Mouse (Mus musculus) stomach, postnatal 0 days (tissue): ENCODE data around the gene Cyth4.

Source experiments
- CTCF ChIP-seq: IDR thresholded peaks from 2 replicates; pipeline ENCODE4 v1.5.1; 2016; ENCODE audit warnings: antibody characterized with exemption, low read depth, mild to moderate bottlenecking, moderate library complexity
- EP300 ChIP-seq: optimal IDR thresholded peaks from 2 replicates; pipeline ENCODE3; 2016; ENCODE audit warnings: antibody characterized with exemption

- TF ChIP-seq CTCF, result no peak
- TF ChIP-seq EP300, result no peak
Measured at GRCm38 (mm10) chr15:78588049-78588448, 8.8 kb upstream of the Cyth4 start.
